Mouse (Mus musculus) limb, embryonic 14.5 days (tissue): Measurements from ENCODE around the gene Slc25a1. TPM values are rescaled to one million over a fixed set of nuclear protein-coding genes. Genes with fewer than 3 reads are reported as not detected.

Source experiments
- ATAC-seq: fragments of 200-750 bp; cut with Nextera tagmentation; 2 replicates; pipeline ENCODE4 v1.8.0; 2017; ENCODE audit warnings: low read depth, moderate number of reproducible peaks, moderate TSS enrichment; ENCODE audit not compliant: low FRiP score
- DNase-seq: peaks from one replicate; pipeline ENCODE4 v3.0.0-alpha.2; 2015; ENCODE audit warnings: low spot score
- H3K27ac ChIP-seq: fragments of 300-500 bp; sonication (generic); replicated peaks from 2 replicates; pipeline ENCODE4 v1.5.1; 2014; ENCODE audit warnings: low read depth, mild to moderate bottlenecking, low read length, moderate library complexity, mixed read lengths
- H3K27me3 ChIP-seq: fragments of 300-500 bp; sonication (generic); 2 replicates; pipeline ENCODE4 v1.6.1; 2014; ENCODE audit warnings: low read length, mixed read lengths; ENCODE audit not compliant: control insufficient read depth, insufficient read depth
- H3K36me3 ChIP-seq: fragments of 300-500 bp; sonication (generic); 2 replicates; pipeline ENCODE4 v1.6.1; 2014; ENCODE audit warnings: mild to moderate bottlenecking, low read length, moderate library complexity, mixed read lengths; ENCODE audit not compliant: control insufficient read depth, insufficient read depth
- H3K4me1 ChIP-seq: fragments of 300-500 bp; sonication (generic); 2 replicates; pipeline ENCODE4 v1.6.1; 2014; ENCODE audit warnings: antibody characterized with exemption, low read length, mixed read lengths; ENCODE audit not compliant: control insufficient read depth, insufficient read depth
- H3K4me2 ChIP-seq: fragments of 300-500 bp; sonication (generic); replicated peaks from 2 replicates; pipeline ENCODE4 v1.6.1; 2014; ENCODE audit warnings: low read depth, mild to moderate bottlenecking, low read length, moderate library complexity; ENCODE audit not compliant: severe bottlenecking
- H3K4me3 ChIP-seq: fragments of 300-500 bp; sonication (generic); replicated peaks from 2 replicates; pipeline ENCODE4 v1.5.1; 2014; ENCODE audit warnings: low read length
- H3K9ac ChIP-seq: fragments of 300-500 bp; sonication (generic); 2 replicates; pipeline ENCODE4 v1.6.1; 2014; ENCODE audit warnings: mild to moderate bottlenecking, low read depth, low read length, moderate library complexity; ENCODE audit not compliant: severe bottlenecking
- H3K9me3 ChIP-seq: fragments of 300-500 bp; sonication (generic); 2 replicates; pipeline ENCODE4 v1.6.1; 2016; ENCODE audit warnings: low read length; ENCODE audit not compliant: control insufficient read depth
- POLR2A ChIP-seq: fragments of 200-500 bp; IDR thresholded peaks from 2 replicates; pipeline ENCODE4 v1.8.0; 2012; ENCODE audit warnings: inconsistent platforms, mild to moderate bottlenecking, moderate library complexity, borderline replicate concordance; ENCODE audit not compliant: insufficient read depth, insufficient read length; ENCODE audit errors: extremely low read depth
- WGBS: fragments of 180-500 bp; shearing (Covaris S2); extraction: QIAGEN DNeasy Blood & Tissue Kit; methylation state at CpG from one replicate; pipeline ENCODE4 v1.1.7; 2014; 5-methylcytosine and 5-hydroxymethylcytosine counted together
- polyA plus RNA-seq, 2 experiments: library from polyadenylated mRNA; depleted of rRNA in 1 of 2; stranded (reverse) in 1 of 2; unstranded in 1 of 2; fragments of >200 nt; fragmentation: Nextera tagmentation in 1 of 2; extraction: Ambion mirVana in 1 of 2; gene quantifications; 2 replicates each; pipeline versions ENCODE4 v1.2.1 to v1.2.3; 2012 to 2014

Slc25a1 gene
- polyA plus RNA-seq, 2 experiments: 55.0 to 70.4 TPM

DNA sequence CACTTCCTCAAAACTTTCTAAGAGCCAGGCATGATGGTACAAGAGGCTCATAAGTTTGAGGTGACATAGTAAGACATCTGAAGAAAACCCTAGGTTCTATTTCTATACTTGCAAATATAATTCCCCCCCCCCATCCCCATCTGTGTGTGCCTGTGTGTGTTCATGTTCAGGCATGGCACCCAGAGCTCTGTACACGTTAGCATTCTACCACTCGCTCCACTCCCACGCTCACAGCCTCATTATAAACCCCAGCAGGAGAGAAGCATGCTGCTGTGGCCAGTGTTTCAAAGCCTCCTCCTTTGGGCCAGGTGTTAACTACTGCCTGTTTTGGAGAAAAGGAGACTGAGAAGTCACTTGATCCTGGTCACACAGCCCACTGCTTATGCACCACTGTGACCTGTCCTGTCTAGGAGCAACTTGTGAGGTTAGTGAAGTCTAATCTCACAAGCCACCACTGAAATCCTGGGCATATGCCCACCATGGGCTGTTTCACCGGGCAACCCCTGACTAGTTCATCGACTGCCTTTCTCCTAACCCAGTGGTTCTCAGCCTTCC, 4.0 kb upstream of the Slc25a1 start:
- 53% methylated on average over 5 of the region's 5 CpGs for WGBS
- H3K9ac ChIP-seq: no peak overlapping the region

GRCm38 (mm10) chr16:17929631-17930030, 1.6 kb upstream of the Slc25a1 start:
- Histone ChIP-seq H3K27me3 (no peaks in the 10 kb centered on the region), H3K9me3 (no peaks in the 10 kb centered on the region), H3K4me1 (no peaks in the 10 kb centered on the region), H3K27ac (no peak overlapping the region), H3K4me3 (no peak overlapping the region), H3K9ac (no peak overlapping the region), H3K36me3 (peaks cover 14% of the 10 kb centered on the region), H3K4me2 (no peak overlapping the region)
- no peak for TF ChIP-seq POLR2A
- WGBS: 64% methylated on average over 2 of the region's 2 CpGs
- DNase-seq (no peak), ATAC-seq (no peak)

More for the DNA sequence above, 4.0 kb upstream of the Slc25a1 start:
- no peaks in the 10 kb centered on the region for H3K27me3 ChIP-seq
- no peak for TF ChIP-seq POLR2A
- H3K36me3 ChIP-seq: no peaks in the 10 kb centered on the region
- ATAC-seq: no peak
- no peak for DNase-seq
- H3K4me1 ChIP-seq: no peaks in the 10 kb centered on the region
- H3K27ac ChIP-seq: no peak overlapping the region
- no peak overlapping the region for H3K4me2 ChIP-seq
- H3K9me3 ChIP-seq: no peaks in the 10 kb centered on the region
- no peak overlapping the region for H3K4me3 ChIP-seq

GRCm38 (mm10) chr16:17929211-17929610, 1.2 kb upstream of the Slc25a1 start:
- H3K4me1 ChIP-seq: no peaks in the 10 kb centered on the region
- TF ChIP-seq POLR2A: no peak
- H3K4me3 ChIP-seq: no peak overlapping the region
- no peak overlapping the region; the same call in 1 of the 2 replicates for H3K4me2 ChIP-seq
- 27% methylated on average over 2 of the region's 2 CpGs for WGBS
- no peak overlapping the region for H3K9ac ChIP-seq
- H3K36me3 ChIP-seq: peaks cover 14% of the 10 kb centered on the region
- H3K27me3 ChIP-seq: no peaks in the 10 kb centered on the region
- H3K27ac ChIP-seq: no peak overlapping the region
- ATAC-seq (no peak), DNase-seq (no peak)
- H3K9me3 ChIP-seq: no peaks in the 10 kb centered on the region

DNA sequence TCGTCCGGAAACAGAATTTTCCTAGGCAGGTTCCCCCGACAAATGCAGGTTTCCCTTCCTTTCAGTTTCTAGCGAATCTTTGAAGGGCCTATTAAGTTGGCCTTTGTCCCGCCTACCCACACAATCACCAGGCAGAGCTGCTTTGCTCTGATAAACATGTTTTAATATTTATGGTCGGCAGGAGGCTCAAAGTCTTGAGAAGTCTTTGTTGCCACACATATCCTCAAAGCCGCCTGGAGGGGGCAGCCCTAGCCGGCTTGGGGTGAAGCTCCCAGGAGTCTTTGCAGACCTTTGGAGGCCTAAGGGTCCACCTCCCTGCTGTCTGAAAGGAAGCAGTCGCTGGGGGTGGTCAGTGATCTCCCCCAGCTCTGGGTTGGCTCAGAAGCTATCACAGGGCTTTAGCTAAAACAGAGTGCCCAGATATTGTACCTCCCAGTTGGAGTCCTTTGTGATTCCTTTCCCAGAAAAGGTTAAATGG, 647 bp upstream of the Slc25a1 start:
- 0% methylated on average over 9 of the region's 9 CpGs for WGBS
- peak overlapping the region; percentile 80 for H3K9ac ChIP-seq
- no peak for TF ChIP-seq POLR2A
- peak overlapping the region; percentile 97 for H3K4me2 ChIP-seq
- ATAC-seq: peak; percentile 31
- peak overlapping the region; percentile 56; the same call in 1 of the 2 replicates for H3K27ac ChIP-seq
- no peaks in the 10 kb centered on the region for H3K9me3 ChIP-seq
- H3K4me1 ChIP-seq: no peaks in the 10 kb centered on the region
- peaks cover 14% of the 10 kb centered on the region for H3K36me3 ChIP-seq
- DNase-seq: peak; percentile 77
- no peaks in the 10 kb centered on the region for H3K27me3 ChIP-seq
- peak overlapping the region; percentile 88 for H3K4me3 ChIP-seq

- H3K4me3 ChIP-seq: peak overlapping the region; percentile 88
- peaks cover 2% of the 10 kb centered on the region for H3K4me1 ChIP-seq
- peak overlapping the region; percentile 56 for H3K27ac ChIP-seq
- no peak for TF ChIP-seq POLR2A
- peak overlapping the region; percentile 80 for H3K9ac ChIP-seq
- DNase-seq: no peak
- H3K9me3 ChIP-seq: no peaks in the 10 kb centered on the region
- peak overlapping the region; percentile 97 for H3K4me2 ChIP-seq
- WGBS: 0% methylated on average over 57 of the region's 72 CpGs
- no peaks in the 10 kb centered on the region for H3K27me3 ChIP-seq
- peaks cover 14% of the 10 kb centered on the region for H3K36me3 ChIP-seq
- ATAC-seq: peak; percentile 66
Observed at GRCm38 (mm10) chr16:17927351-17928082, 502 bp downstream of the Slc25a1 start.
